11 mouse cellular contexts compared by ENCODE assay signal in genomic region chr1:120142551-120142950, GRCm38 (mm10). TPM values are rescaled to one million over a fixed set of nuclear protein-coding genes. Genes with fewer than 3 reads are reported as not detected.
DNase-seq lines count a peak whose midpoint lies in the region; ATAC-seq lines count a peak whose summit lies in the region.
"Had no signal": no experiment of that assay in that cellular context is flagged by ENCODE, and none has a peak within 500 bp of the region (broad histone marks: within the 10 kb centered on the region; RNA-seq: fewer than 3 reads in every experiment).

No protein-coding gene starts in this region.

- H3K4me3 ChIP-seq in heart, embryonic 12.5 days, result no peak overlapping the region

- no peaks in the 10 kb centered on the region for H3K36me3 ChIP-seq in heart, embryonic 12.5 days

- peak; percentile 78 to 80 for DNase-seq in heart, adult 18-20 months
- DNase-seq in right cerebral cortex, postnatal 14 days, result peak; percentile 42
- no peak for DNase-seq in right cerebral cortex, postnatal 25 days
- peak; percentile 68 for DNase-seq in gastrocnemius, postnatal 14 days
- peak; percentile 23 for DNase-seq in lung, postnatal 36 days
- DNase-seq in retina, embryonic 14.5 days (ENCODE audit: low spot score), result no peak
- DNase-seq: layer of hippocampus, adult 9-11 months had no signal

- H3K4me2 ChIP-seq in heart, embryonic 12.5 days, result no peak overlapping the region

- no peak overlapping the region for H3K9ac ChIP-seq in heart, embryonic 12.5 days

- intact Hi-C loops in gastrocnemius, postnatal 14 days (cut with DNase I; ENCODE audit: low total_unique reads), result no loop called here

- peaks cover 8% of the 10 kb centered on the region for H3K4me1 ChIP-seq in heart, embryonic 12.5 days (replicated peaks)

- no peaks in the 10 kb centered on the region for H3K9me3 ChIP-seq in heart, embryonic 12.5 days (replicated peaks)

- ATAC-seq in heart, embryonic 12.5 days (ENCODE audit: insufficient number of reproducible peaks, low FRiP score), result no peak
- ATAC-seq in monocyte, adult 5-6 weeks (replicated peaks; ENCODE audit: insufficient number of reproducible peaks, low FRiP score, low TSS enrichment, poor library complexity, severe bottlenecking), result no peak

- H3K27me3 ChIP-seq in heart, embryonic 12.5 days (replicated peaks), result no peaks in the 10 kb centered on the region
- H3K27me3 ChIP-seq: CH12.LX had no signal

- 69% methylated on average over 5 of the region's 5 CpGs for WGBS in heart, embryonic 12.5 days

- no peak overlapping the region for H3K27ac ChIP-seq in heart, embryonic 12.5 days (ENCODE audit: poor library complexity, severe bottlenecking)
- H3K27ac ChIP-seq: macrophage had no signal

RNA-seq across cellular contexts. Expression of gene 3110009E18Rik, which starts 21.6 kb away (rescaled TPM):
- total RNA-seq in heart, adult 18-20 months (2021), result 1 to 10 TPM; 6.2 to 6.4 TPM
- polyA plus RNA-seq in heart, embryonic 12.5 days (2016; fragmentation: Nextera tagmentation; extraction: Ambion mirVana), result 11.8 and 14.1 TPM in 2 replicates
- 1 to 10 TPM; 4.1 to 5.4 TPM for total RNA-seq in gastrocnemius, postnatal 14 days (2021)
- total RNA-seq in monocyte, adult 5-6 weeks (2017), result 3.0 to 10.3 TPM (median 8.4 TPM) in 3 replicates

RNA-seq across cellular contexts. Expression of gene Dbi, which starts 21.7 kb away (rescaled TPM):
- total RNA-seq in heart, adult 18-20 months (2021), result 100 to 1,000 TPM; 307 to 318 TPM
- 655 and 695 TPM in 2 replicates for polyA plus RNA-seq in heart, embryonic 12.5 days (2016; fragmentation: Nextera tagmentation; extraction: Ambion mirVana)
- 100 to 1,000 TPM; 195 to 222 TPM for total RNA-seq in gastrocnemius, postnatal 14 days (2021)
- total RNA-seq in monocyte, adult 5-6 weeks (2017), result 183 to 239 TPM (median 190 TPM) in 3 replicates

Comparison
In these comparisons a context has a peak if more than half of its experiments do, and no peak if none do; other contexts are left out.
1. DNase-seq: peak in heart, adult 18-20 months (2 of 2), right cerebral cortex, postnatal 14 days (single experiment), gastrocnemius, postnatal 14 days (single experiment) and lung, postnatal 36 days (single experiment); none in right cerebral cortex, postnatal 25 days (single experiment) and retina, embryonic 14.5 days (single experiment).